32 mouse cellular contexts compared by ENCODE assay signal in genomic region chr5:148522378-148522777, GRCm38 (mm10).
"Had no signal": no experiment of that assay in that cellular context is flagged by ENCODE, and none has a peak within 500 bp of the region (broad histone marks: within the 10 kb centered on the region; RNA-seq: fewer than 3 reads in every experiment).

No protein-coding gene starts in this region.

- DNase-seq: left cerebral cortex, postnatal 4 days; liver, embryonic 13.5 days; liver, postnatal 0 days; lung, adult 18-20 months; lung, adult 2 months; lung, embryonic 14.5 days; lung, postnatal 10 days; lung, postnatal 14 days; lung, postnatal 36 days; lung, postnatal 4 days; midbrain, embryonic 14.5 days had no signal

- ATAC-seq: liver, embryonic 12.5 days; liver, postnatal 0 days; lung, postnatal 0 days; midbrain, embryonic 13.5 days; midbrain, embryonic 15.5 days; midbrain, embryonic 16.5 days had no signal

- H3K4me2 ChIP-seq: limb, embryonic 12.5 days; limb, embryonic 13.5 days; limb, embryonic 15.5 days; liver, embryonic 11.5 days; liver, embryonic 12.5 days; liver, embryonic 13.5 days; liver, embryonic 15.5 days; lung, embryonic 14.5 days; lung, embryonic 15.5 days; midbrain, embryonic 11.5 days; midbrain, embryonic 12.5 days; midbrain, embryonic 13.5 days; midbrain, embryonic 15.5 days; neural tube, embryonic 12.5 days had no signal

- H3K36me3 ChIP-seq: limb, embryonic 10.5 days; limb, embryonic 12.5 days; limb, embryonic 13.5 days; limb, embryonic 15.5 days; liver, embryonic 12.5 days; liver, embryonic 13.5 days; liver, embryonic 15.5 days; lung, embryonic 15.5 days; midbrain, embryonic 10.5 days; midbrain, embryonic 12.5 days; midbrain, embryonic 13.5 days; midbrain, embryonic 15.5 days; neural tube, embryonic 12.5 days had no signal

- H3K9ac ChIP-seq: limb, embryonic 12.5 days; limb, embryonic 13.5 days; limb, embryonic 15.5 days; liver, embryonic 12.5 days; liver, embryonic 13.5 days; liver, embryonic 14.5 days; liver, embryonic 15.5 days; liver, postnatal 0 days; lung, embryonic 14.5 days; lung, embryonic 15.5 days; midbrain, embryonic 12.5 days; midbrain, embryonic 13.5 days; midbrain, embryonic 15.5 days; neural tube, embryonic 12.5 days had no signal

- H3K4me3 ChIP-seq: left cerebral cortex, adult 2 months; limb, embryonic 10.5 days; limb, embryonic 12.5 days; limb, embryonic 13.5 days; limb, embryonic 15.5 days; liver, embryonic 12.5 days; liver, embryonic 13.5 days; liver, embryonic 15.5 days; lung, embryonic 15.5 days; megakaryocyte, embryonic 14.5 days; midbrain, embryonic 10.5 days; midbrain, embryonic 12.5 days; midbrain, embryonic 13.5 days; midbrain, embryonic 15.5 days; myocyte; neural tube, embryonic 12.5 days had no signal

- H3K27ac ChIP-seq: left cerebral cortex, adult 2 months; limb, embryonic 10.5 days; limb, embryonic 12.5 days; limb, embryonic 13.5 days; limb, embryonic 15.5 days; liver, embryonic 12.5 days; liver, embryonic 13.5 days; liver, embryonic 14.5 days; liver, embryonic 15.5 days; lung, embryonic 15.5 days; macrophage; midbrain, embryonic 10.5 days; midbrain, embryonic 12.5 days; midbrain, embryonic 13.5 days; midbrain, embryonic 15.5 days; neural tube, embryonic 12.5 days had no signal

- H3K9me3 ChIP-seq: limb, embryonic 10.5 days; limb, embryonic 12.5 days; limb, embryonic 13.5 days; limb, embryonic 15.5 days; liver, embryonic 12.5 days; liver, embryonic 13.5 days; liver, embryonic 15.5 days; lung, embryonic 15.5 days; megakaryocyte, embryonic 14.5 days; midbrain, embryonic 10.5 days; midbrain, embryonic 12.5 days; midbrain, embryonic 13.5 days; midbrain, embryonic 15.5 days; neural tube, embryonic 12.5 days had no signal

- H3K27me3 ChIP-seq: limb, embryonic 12.5 days; limb, embryonic 13.5 days; limb, embryonic 15.5 days; liver, embryonic 12.5 days; liver, embryonic 13.5 days; liver, embryonic 15.5 days; lung, embryonic 15.5 days; midbrain, embryonic 12.5 days; midbrain, embryonic 13.5 days; midbrain, embryonic 15.5 days; neural tube, embryonic 12.5 days had no signal
